Mouse (Mus musculus): ENCODE data around the gene Frmd4b.

DNA sequence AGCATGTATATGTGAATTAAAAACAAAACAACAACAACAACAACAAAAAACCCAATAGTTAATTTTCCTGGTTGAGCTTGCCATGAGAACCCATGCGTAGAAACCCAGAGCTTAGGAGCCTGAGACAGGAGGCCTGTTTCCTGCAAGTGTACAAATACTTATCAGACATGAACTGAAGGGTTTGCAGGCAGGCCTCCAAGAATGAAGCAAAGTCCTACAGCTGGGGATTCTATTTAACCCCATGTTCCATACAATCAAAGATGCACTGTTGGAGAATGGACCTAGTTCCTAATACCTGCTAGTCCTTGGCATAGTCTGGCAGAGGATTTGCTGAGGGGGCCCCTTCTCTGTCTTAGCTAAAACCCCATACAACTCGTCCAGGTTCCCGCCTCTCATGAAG lies 276.2 kb downstream of the Frmd4b start:
- TF ChIP-seq CHD1 (IDR thresholded peaks at IDR 0.05; ENCODE audit: low read depth, low read length) (no peak), CTCF (conservative IDR thresholded peaks at IDR 0.05 in 1 of 2, IDR thresholded peaks at IDR 0.05 in 1 of 2; ENCODE audit: low read depth in 2 of 2, low read length in 2 of 2) (no peak), TCF12 (IDR thresholded peaks at IDR 0.05; ENCODE audit: low read depth, low read length) (no peak), E2F4 (IDR thresholded peaks at IDR 0.05; ENCODE audit: insufficient replicate concordance, low read depth, low read length) (no peak), POLR2AphosphoS2 (IDR thresholded peaks at IDR 0.05; ENCODE audit: low read depth, low read length) (no peak), POLR2A (IDR thresholded peaks at IDR 0.05; ENCODE audit: low read depth, low read length) (no peak), RCOR1 (conservative IDR thresholded peaks at IDR 0.05; ENCODE audit: low read depth, low read length) (no peak), GABPA (IDR thresholded peaks at IDR 0.05; ENCODE audit: insufficient replicate concordance, low read depth, low read length) (no peak), MEF2A (IDR thresholded peaks at IDR 0.05; ENCODE audit: borderline replicate concordance, low read depth, low read length) (no peak)

All from CH12.LX (cell line).